Mouse (Mus musculus) embryonic facial prominence, embryonic 11.5 days (tissue): ENCODE results near the gene Ppm1f. TPM values are rescaled to one million over a fixed set of nuclear protein-coding genes. Genes with fewer than 3 reads are reported as not detected.

ENCODE experiments used
- ATAC-seq: fragments of 200-750 bp; cut with Nextera tagmentation; replicated peaks from 2 replicates; pipeline ENCODE4 v1.8.0; 2017; ENCODE audit warnings: low read depth; ENCODE audit not compliant: insufficient number of reproducible peaks, low FRiP score, low TSS enrichment
- DNase-seq: peaks from one replicate; pipeline ENCODE4 v3.0.0-alpha.2; 2015; ENCODE audit warnings: low spot score
- H3K27ac ChIP-seq: fragments of 300-500 bp; sonication (generic); replicated peaks from 2 replicates; pipeline ENCODE4 v1.5.1; 2014; ENCODE audit warnings: mild to moderate bottlenecking, low read depth, low read length, control low read depth
- H3K27me3 ChIP-seq: fragments of 300-500 bp; sonication (generic); 2 replicates; pipeline ENCODE4 v1.6.1; 2014; ENCODE audit warnings: mild to moderate bottlenecking, low read length, moderate library complexity, mixed read lengths; ENCODE audit not compliant: control insufficient read depth, insufficient read depth
- H3K36me3 ChIP-seq: fragments of 300-500 bp; sonication (generic); replicated peaks from 2 replicates; pipeline ENCODE4 v1.6.1; 2014; ENCODE audit warnings: low read depth, mild to moderate bottlenecking, low read length, moderate library complexity, mixed read lengths; ENCODE audit not compliant: control insufficient read depth, insufficient read depth
- H3K4me1 ChIP-seq: fragments of 300-500 bp; sonication (generic); 2 replicates; pipeline ENCODE4 v1.6.1; 2014; ENCODE audit warnings: low read length, mixed read lengths; ENCODE audit not compliant: control insufficient read depth, insufficient read depth
- H3K4me2 ChIP-seq: fragments of 300-500 bp; sonication (generic); 2 replicates; pipeline ENCODE4 v1.6.1; 2014; ENCODE audit warnings: low read depth, mild to moderate bottlenecking, control low read depth, low read length, moderate library complexity
- H3K4me3 ChIP-seq: fragments of 300-500 bp; sonication (generic); 2 replicates; pipeline ENCODE4 v1.5.1; 2014; ENCODE audit warnings: low read depth, low read length, control low read depth
- H3K9ac ChIP-seq: fragments of 300-500 bp; sonication (generic); replicated peaks from 2 replicates; pipeline ENCODE4 v1.6.1; 2014; ENCODE audit warnings: mild to moderate bottlenecking, control low read depth, low read length
- H3K9me3 ChIP-seq: fragments of 300-500 bp; sonication (generic); replicated peaks from 2 replicates; pipeline ENCODE4 v1.6.1; 2016; ENCODE audit warnings: mild to moderate bottlenecking, low read length, inconsistent platforms, mixed read lengths; ENCODE audit not compliant: control insufficient read depth
- WGBS: fragments of 180-500 bp; shearing (Covaris S2); extraction: QIAGEN DNeasy Blood & Tissue Kit; methylation state at CpG from one replicate; pipeline ENCODE4 v1.1.7; 2014; 5-methylcytosine and 5-hydroxymethylcytosine counted together
- polyA plus RNA-seq: library from polyadenylated mRNA; unstranded; fragments of >200 nt; fragmentation: Nextera tagmentation; extraction: Ambion mirVana; gene quantifications from 2 replicates; pipeline ENCODE4 v1.2.1, GENCODE M21; 2014

Gene Ppm1f
- polyA plus RNA-seq, 1 experiment from 2014 or later: 15.6 TPM

GRCm38 (mm10) chr16:16896015-16896381, 271 bp upstream of the Ppm1f start:
- Histone ChIP-seq H3K9ac (peak overlapping the region; percentile 72; the same call in 1 of the 2 replicates), H3K36me3 (peaks cover 2% of the 10 kb centered on the region), H3K27me3 (no peaks in the 10 kb centered on the region), H3K27ac (no peak overlapping the region), H3K4me1 (no peaks in the 10 kb centered on the region), H3K9me3 (no peaks in the 10 kb centered on the region), H3K4me3 (no peak overlapping the region), H3K4me2 (no peak overlapping the region)
- WGBS: 25% methylated on average over 4 of the region's 4 CpGs
- no peak for DNase-seq
- no peak for ATAC-seq

DNA sequence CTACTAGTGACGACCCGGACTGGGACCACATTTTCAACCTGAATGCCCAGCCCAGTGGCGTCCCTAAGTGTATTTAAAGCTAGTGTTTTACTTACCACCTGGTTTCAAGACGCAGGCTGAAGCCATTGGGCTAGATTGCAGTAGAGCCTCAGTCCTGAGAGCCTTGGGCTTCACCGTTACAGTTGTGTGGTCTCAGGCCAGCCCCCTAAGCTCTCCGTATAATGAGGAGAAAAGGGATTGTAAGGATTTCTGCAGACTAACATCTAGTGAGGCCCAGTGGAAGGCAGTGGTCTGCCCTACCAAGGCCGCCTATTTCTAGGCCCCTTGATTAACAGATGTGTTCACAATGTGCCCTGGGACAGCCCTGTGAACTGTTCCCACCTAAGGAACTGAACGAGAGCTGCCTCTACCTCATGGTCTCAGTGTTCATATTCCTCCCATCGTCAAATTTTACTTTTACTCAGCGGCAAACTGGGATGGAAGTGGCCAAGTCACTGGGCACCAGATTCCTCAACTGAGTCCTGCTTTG, 851 bp downstream of the Ppm1f start:
- H3K4me2 ChIP-seq: peak overlapping the region; percentile 83
- peak; percentile 11 for DNase-seq
- no peak overlapping the region for H3K27ac ChIP-seq
- H3K27me3 ChIP-seq: no peaks in the 10 kb centered on the region
- peak overlapping the region; percentile 72 for H3K9ac ChIP-seq
- WGBS: 28% methylated on average over 10 of the region's 10 CpGs
- no peaks in the 10 kb centered on the region for H3K9me3 ChIP-seq
- H3K4me3 ChIP-seq: peak overlapping the region; percentile 59
- no peaks in the 10 kb centered on the region for H3K4me1 ChIP-seq
- ATAC-seq: no peak
- H3K36me3 ChIP-seq: no peaks in the 10 kb centered on the region; the same call in 1 of the 2 replicates

DNA sequence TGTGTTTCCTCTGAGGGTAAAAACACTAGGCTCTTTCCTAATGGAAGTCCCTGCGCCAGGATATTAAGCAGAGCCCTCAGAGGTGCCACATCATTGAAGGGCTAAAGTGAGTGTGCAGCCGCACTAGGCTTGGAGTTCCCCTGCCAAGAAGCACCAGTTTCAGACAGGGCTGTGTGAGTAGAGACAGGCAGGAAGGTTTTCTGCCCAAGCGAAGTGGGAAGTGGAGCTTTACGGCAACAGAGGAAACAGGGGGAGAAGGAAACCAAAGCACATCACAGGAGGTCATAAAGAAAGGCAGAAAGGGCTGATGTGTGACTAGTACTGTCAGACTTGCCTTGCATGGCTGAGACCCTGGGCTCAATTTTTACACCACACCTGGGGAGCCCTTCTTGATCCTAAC, 6.1 kb downstream of the Ppm1f start:
- H3K4me1 ChIP-seq: no peaks in the 10 kb centered on the region
- no peak for DNase-seq
- H3K4me3 ChIP-seq: no peak overlapping the region
- H3K9me3 ChIP-seq: no peaks in the 10 kb centered on the region
- H3K27me3 ChIP-seq: no peaks in the 10 kb centered on the region
- WGBS: 83% methylated on average over 4 of the region's 4 CpGs
- no peak overlapping the region for H3K9ac ChIP-seq
- no peaks in the 10 kb centered on the region; the same call in 1 of the 2 replicates for H3K36me3 ChIP-seq
- no peak for ATAC-seq
- H3K27ac ChIP-seq: no peak overlapping the region
- no peak overlapping the region for H3K4me2 ChIP-seq

DNA sequence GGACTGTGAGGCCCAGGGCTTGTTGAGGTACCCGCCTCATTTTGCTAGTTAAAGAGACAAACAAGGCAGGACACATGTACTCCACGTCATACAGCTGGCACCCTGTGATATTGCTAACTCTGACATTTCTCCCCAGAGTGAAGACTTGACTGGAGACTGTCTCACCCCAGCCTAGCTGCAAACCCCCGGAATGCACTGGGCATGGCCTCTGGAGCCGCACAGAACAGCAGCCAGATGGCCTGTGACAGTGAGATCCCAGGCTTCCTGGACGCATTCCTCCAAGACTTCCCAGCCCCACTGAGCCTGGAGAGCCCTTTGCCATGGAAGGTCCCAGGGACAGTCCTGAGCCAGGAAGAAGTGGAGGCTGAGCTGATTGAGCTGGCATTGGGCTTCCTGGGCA, 6.9 kb downstream of the Ppm1f start:
- Histone ChIP-seq H3K4me2 (no peak overlapping the region), H3K9me3 (no peaks in the 10 kb centered on the region), H3K27me3 (no peaks in the 10 kb centered on the region), H3K4me1 (no peaks in the 10 kb centered on the region), H3K4me3 (no peak overlapping the region), H3K36me3 (no peaks in the 10 kb centered on the region; the same call in 1 of the 2 replicates), H3K9ac (no peak overlapping the region), H3K27ac (no peak overlapping the region)
- 89% methylated on average over 5 of the region's 5 CpGs for WGBS
- DNase-seq (no peak), ATAC-seq (no peak)

- no peak for DNase-seq
- ATAC-seq: no peak
- 71% methylated on average over 6 of the region's 6 CpGs for WGBS
- H3K36me3 ChIP-seq: no peaks in the 10 kb centered on the region; the same call in 1 of the 2 replicates
- H3K27ac ChIP-seq: no peak overlapping the region
- H3K9ac ChIP-seq: no peak overlapping the region
- no peak overlapping the region for H3K4me2 ChIP-seq
- no peaks in the 10 kb centered on the region for H3K9me3 ChIP-seq
- no peak overlapping the region for H3K4me3 ChIP-seq
- H3K4me1 ChIP-seq: no peaks in the 10 kb centered on the region
- H3K27me3 ChIP-seq: no peaks in the 10 kb centered on the region
These were observed 11.5 kb downstream of the Ppm1f start for GRCm38 (mm10) chr16:16907799-16908198.

GRCm38 (mm10) chr16:16911641-16912597, 15.7 kb downstream of the Ppm1f start:
- Histone ChIP-seq H3K9ac (peak overlapping the region; percentile 46), H3K4me2 (no peak overlapping the region), H3K4me3 (no peak overlapping the region), H3K4me1 (no peaks in the 10 kb centered on the region), H3K27me3 (no peaks in the 10 kb centered on the region), H3K9me3 (no peaks in the 10 kb centered on the region), H3K36me3 (no peaks in the 10 kb centered on the region; the same call in 1 of the 2 replicates), H3K27ac (0 out of 2 replicates have a peak overlapping the region, but pooled peaks have one; percentile 41)
- 37% methylated on average over 13 of the region's 13 CpGs for WGBS
- peak; percentile 94 for ATAC-seq
- DNase-seq: peak; percentile 87

DNA sequence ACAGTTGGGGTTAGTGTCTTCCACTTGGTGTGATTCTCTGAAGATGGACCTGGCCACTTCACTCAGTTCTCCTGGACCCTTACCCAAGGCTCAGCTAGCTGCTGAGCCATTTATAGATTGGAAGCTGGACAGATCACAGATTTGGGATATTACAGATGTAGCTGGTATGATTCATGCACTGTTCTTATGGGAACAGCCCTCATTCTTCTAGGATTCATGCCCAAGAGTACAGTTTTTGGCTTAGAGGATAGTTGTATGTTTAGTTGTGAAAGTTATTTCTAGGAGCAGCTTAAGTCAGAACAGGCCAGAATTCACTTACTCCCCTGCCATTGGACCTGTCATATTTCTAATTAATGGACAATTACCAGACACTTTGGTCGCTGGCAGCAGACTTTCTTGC, 17.2 kb downstream of the Ppm1f start:
- H3K27ac ChIP-seq: no peak overlapping the region
- H3K9ac ChIP-seq: no peak overlapping the region
- WGBS: 89% methylated on average over 1 of the region's 1 CpGs
- DNase-seq (no peak), ATAC-seq (no peak)
- H3K4me3 ChIP-seq: no peak overlapping the region
- H3K9me3 ChIP-seq: no peaks in the 10 kb centered on the region
- no peak overlapping the region for H3K4me2 ChIP-seq
- no peaks in the 10 kb centered on the region; the same call in 1 of the 2 replicates for H3K36me3 ChIP-seq
- no peaks in the 10 kb centered on the region for H3K4me1 ChIP-seq
- H3K27me3 ChIP-seq: no peaks in the 10 kb centered on the region
